Mouse (Mus musculus) forebrain, embryonic 13.5 days (tissue): Measurements from ENCODE around the gene Tef. TPM values are rescaled to one million over a fixed set of nuclear protein-coding genes. Genes with fewer than 3 reads are reported as not detected.
A peak's percentile ranks its signal among the peaks of the same experiment; 100 is the strongest.

Source experiments
- ATAC-seq: fragments of 200-750 bp; cut with Nextera tagmentation; 2 replicates; pipeline ENCODE4 v1.8.0; 2017
- H3K27ac ChIP-seq: fragments of 300-500 bp; sonication (generic); 2 replicates; pipeline ENCODE4 v1.5.1; 2015; ENCODE audit warnings: inconsistent platforms, mild to moderate bottlenecking, moderate library complexity
- H3K27me3 ChIP-seq: fragments of 300-500 bp; sonication (generic); 2 replicates; pipeline ENCODE4 v1.6.1; 2015; ENCODE audit warnings: mild to moderate bottlenecking, inconsistent platforms
- H3K36me3 ChIP-seq: fragments of 300-500 bp; sonication (generic); 2 replicates; pipeline ENCODE4 v1.6.1; 2015; ENCODE audit warnings: mild to moderate bottlenecking, inconsistent platforms; ENCODE audit not compliant: poor library complexity, severe bottlenecking
- H3K4me1 ChIP-seq: fragments of 300-500 bp; sonication (generic); 2 replicates; pipeline ENCODE4 v1.6.1; 2015; ENCODE audit warnings: inconsistent platforms
- H3K4me2 ChIP-seq: fragments of 300-500 bp; sonication (generic); 2 replicates; pipeline ENCODE4 v1.6.1; 2015; ENCODE audit warnings: inconsistent platforms, mild to moderate bottlenecking, moderate library complexity
- H3K4me3 ChIP-seq: fragments of 300-500 bp; sonication (generic); 2 replicates; pipeline ENCODE4 v1.5.1; 2015; ENCODE audit warnings: mild to moderate bottlenecking, inconsistent platforms
- H3K9ac ChIP-seq: fragments of 300-500 bp; sonication (generic); 2 replicates; pipeline ENCODE4 v1.6.1; 2015; ENCODE audit warnings: mild to moderate bottlenecking, inconsistent platforms
- H3K9me3 ChIP-seq: fragments of 300-500 bp; sonication (generic); replicated peaks from 2 replicates; pipeline ENCODE4 v1.6.1; 2016; ENCODE audit warnings: inconsistent platforms
- WGBS: fragments of 180-500 bp; shearing (Covaris S2); methylation state at CpG from one replicate; pipeline ENCODE4 v1.1.7; 2015; 5-methylcytosine and 5-hydroxymethylcytosine counted together
- polyA plus RNA-seq: library from polyadenylated mRNA; unstranded; fragments of >200 nt; fragmentation: Nextera tagmentation; extraction: Ambion mirVana; gene quantifications from 2 replicates; pipeline ENCODE4 v1.2.1, GENCODE M21; 2015

Tef gene
- 24.2 and 24.9 TPM in 2 replicates for polyA plus RNA-seq

DNA sequence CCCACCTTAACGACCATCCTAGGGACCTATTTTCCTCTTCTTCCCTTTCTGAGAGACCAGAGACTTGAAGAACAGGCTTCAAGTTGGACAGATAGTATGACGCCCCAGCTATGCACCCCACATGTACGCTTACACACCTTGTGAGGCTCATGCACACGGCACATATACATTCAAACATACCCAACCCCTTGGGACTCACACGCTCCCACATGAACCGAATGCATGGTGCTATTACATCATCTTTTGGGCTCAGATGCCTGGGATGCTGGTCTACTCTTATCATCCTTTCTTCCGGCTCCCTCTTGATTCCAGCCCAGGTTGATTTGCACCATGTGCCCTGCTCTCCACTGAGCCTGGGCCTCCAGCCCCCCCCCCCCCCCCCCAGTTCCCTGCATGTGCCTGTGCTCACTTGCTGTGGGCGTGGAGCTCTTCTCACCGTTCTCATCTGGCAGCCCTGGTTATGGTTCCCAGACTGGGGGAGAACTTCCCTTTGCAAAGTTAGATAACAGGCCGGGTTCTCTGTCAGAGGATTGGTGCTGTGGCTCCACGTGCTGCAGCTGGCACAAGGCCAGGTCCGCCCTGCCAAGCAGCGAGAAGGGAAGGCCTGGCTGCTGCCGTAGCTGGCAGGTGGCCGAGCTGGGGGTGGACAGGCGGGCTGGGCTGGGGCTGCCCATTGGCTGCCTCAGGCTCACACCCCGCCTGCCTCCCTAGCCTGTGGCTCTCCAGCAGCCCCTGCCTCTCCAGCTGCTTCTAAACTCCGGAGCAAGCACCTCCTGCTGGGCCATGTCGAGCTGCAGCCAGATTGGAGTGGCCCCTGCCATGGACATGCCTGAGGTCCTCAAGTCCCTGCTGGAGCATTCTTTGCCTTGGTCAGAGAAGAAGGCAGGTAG, at the start of gene Tef:
Tef (plus strand) TSS at position 421 of the 890 bp plus-strand sequence.
- H3K27ac ChIP-seq = peak within 1 kb of the TSS; percentile 79
- H3K36me3 ChIP-seq = no peaks in the 10 kb centered on the region
- H3K27me3 ChIP-seq = no peaks in the 10 kb centered on the region
- WGBS = 23% methylated on average over 19 of the region's 19 CpGs
- H3K4me2 ChIP-seq = peak within 1 kb of the TSS; percentile 60
- peak within 1 kb of the TSS; percentile 60 for H3K9ac ChIP-seq
- H3K4me1 ChIP-seq = peaks cover 28% of the 10 kb centered on the region
- ATAC-seq = peak; percentile 98
- no peaks in the 10 kb centered on the region for H3K9me3 ChIP-seq
- peak within 1 kb of the TSS; percentile 27 for H3K4me3 ChIP-seq

DNA sequence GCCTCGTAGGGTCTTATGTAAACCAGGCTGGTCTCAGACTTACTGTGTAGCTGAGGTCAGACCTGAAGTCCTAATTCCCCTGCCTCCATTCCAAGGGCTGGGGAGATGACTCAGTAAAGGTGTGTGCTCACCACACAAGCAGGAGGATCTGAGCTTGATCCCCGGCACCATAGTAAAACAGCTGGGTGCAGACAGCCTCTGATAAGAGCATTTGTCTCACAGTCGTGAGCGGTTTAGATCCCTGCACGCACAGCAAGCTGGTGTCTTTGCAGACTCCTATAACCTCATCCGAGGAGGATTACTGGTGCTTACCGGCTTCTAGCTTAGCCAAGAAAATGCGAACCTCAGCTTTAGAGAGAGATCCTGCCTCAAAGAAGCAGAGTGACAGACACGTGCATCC, 48.6 kb upstream of the Tef start:
- no peak overlapping the region for H3K4me3 ChIP-seq
- H3K9me3 ChIP-seq = no peaks in the 10 kb centered on the region
- H3K27me3 ChIP-seq = no peaks in the 10 kb centered on the region
- H3K27ac ChIP-seq = no peak overlapping the region
- H3K4me2 ChIP-seq = no peak overlapping the region
- no peak for ATAC-seq
- H3K36me3 ChIP-seq = peaks cover 26% of the 10 kb centered on the region
- WGBS = 95% methylated on average over 9 of the region's 9 CpGs
- H3K4me1 ChIP-seq = peaks cover 11% of the 10 kb centered on the region; the same call in 1 of the 2 replicates
- no peak overlapping the region for H3K9ac ChIP-seq

- H3K9me3 ChIP-seq = no peaks in the 10 kb centered on the region
- no peak overlapping the region for H3K9ac ChIP-seq
- no peak overlapping the region for H3K4me3 ChIP-seq
- WGBS = 87% methylated on average over 5 of the region's 5 CpGs
- peaks cover 5% of the 10 kb centered on the region; the same call in 1 of the 2 replicates for H3K4me1 ChIP-seq
- ATAC-seq = no peak
- no peak overlapping the region for H3K4me2 ChIP-seq
- H3K27ac ChIP-seq = no peak overlapping the region
- H3K36me3 ChIP-seq = peaks cover 22% of the 10 kb centered on the region
- no peaks in the 10 kb centered on the region for H3K27me3 ChIP-seq
These were observed 43.5 kb upstream of the Tef start for GRCm38 (mm10) chr15:81758701-81759100.

- Histone ChIP-seq H3K27me3 (no peaks in the 10 kb centered on the region), H3K9me3 (no peaks in the 10 kb centered on the region), H3K27ac (no peak overlapping the region), H3K4me3 (no peak overlapping the region), H3K36me3 (peaks cover 22% of the 10 kb centered on the region), H3K9ac (no peak overlapping the region), H3K4me2 (no peak overlapping the region), H3K4me1 (peaks cover 5% of the 10 kb centered on the region; the same call in 1 of the 2 replicates)
- ATAC-seq = no peak
- 94% methylated on average over 3 of the region's 3 CpGs for WGBS
These were observed 42.7 kb upstream of the Tef start for GRCm38 (mm10) chr15:81759542-81759941.

GRCm38 (mm10) chr15:81760361-81761079, 41.7 kb upstream of the Tef start:
- H3K27me3 ChIP-seq = no peaks in the 10 kb centered on the region
- peaks cover 5% of the 10 kb centered on the region; the same call in 1 of the 2 replicates for H3K4me1 ChIP-seq
- H3K9me3 ChIP-seq = no peaks in the 10 kb centered on the region
- H3K27ac ChIP-seq = no peak overlapping the region
- H3K4me2 ChIP-seq = no peak overlapping the region
- no peak overlapping the region for H3K4me3 ChIP-seq
- H3K36me3 ChIP-seq = peaks cover 14% of the 10 kb centered on the region
- 93% methylated on average over 5 of the region's 5 CpGs for WGBS
- ATAC-seq = no peak
- no peak overlapping the region for H3K9ac ChIP-seq

GRCm38 (mm10) chr15:81761381-81761780, 40.8 kb upstream of the Tef start:
- H3K27ac ChIP-seq = no peak overlapping the region
- H3K4me1 ChIP-seq = peaks cover 5% of the 10 kb centered on the region; the same call in 1 of the 2 replicates
- H3K27me3 ChIP-seq = no peaks in the 10 kb centered on the region
- no peak overlapping the region for H3K9ac ChIP-seq
- H3K4me3 ChIP-seq = no peak overlapping the region
- no peak for ATAC-seq
- no peak overlapping the region for H3K4me2 ChIP-seq
- WGBS = 90% methylated on average over 7 of the region's 7 CpGs
- H3K36me3 ChIP-seq = peaks cover 9% of the 10 kb centered on the region
- H3K9me3 ChIP-seq = no peaks in the 10 kb centered on the region

GRCm38 (mm10) chr15:81761959-81762358, 40.3 kb upstream of the Tef start:
- no peaks in the 10 kb centered on the region for H3K27me3 ChIP-seq
- 87% methylated on average over 3 of the region's 3 CpGs for WGBS
- no peaks in the 10 kb centered on the region for H3K9me3 ChIP-seq
- ATAC-seq = no peak
- H3K4me3 ChIP-seq = no peak overlapping the region
- no peak overlapping the region for H3K27ac ChIP-seq
- peaks cover 5% of the 10 kb centered on the region; the same call in 1 of the 2 replicates for H3K4me1 ChIP-seq
- no peak overlapping the region for H3K4me2 ChIP-seq
- peaks cover 9% of the 10 kb centered on the region for H3K36me3 ChIP-seq
- H3K9ac ChIP-seq = no peak overlapping the region

DNA sequence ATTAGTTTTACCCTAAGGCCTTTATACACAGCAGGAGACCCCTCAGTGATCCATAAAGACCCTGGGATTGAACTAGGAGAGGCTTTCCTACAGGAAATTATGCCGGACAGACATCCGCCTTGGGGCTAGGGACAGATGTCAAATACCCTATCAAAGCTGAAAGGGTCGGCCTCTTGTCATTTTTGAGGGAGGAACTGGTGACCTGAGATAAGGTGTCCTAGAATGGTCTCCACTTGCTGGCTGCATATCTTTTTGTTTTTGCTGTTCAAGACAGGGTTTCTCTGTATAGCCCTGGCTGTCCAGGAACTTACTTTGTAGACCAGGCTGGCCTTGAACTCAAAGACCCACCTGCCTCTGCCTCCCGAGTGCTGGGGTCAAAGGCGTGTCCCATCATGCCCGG, 37.6 kb upstream of the Tef start:
- Histone ChIP-seq H3K36me3 (peaks cover 27% of the 10 kb centered on the region), H3K4me3 (no peak overlapping the region), H3K27ac (no peak overlapping the region), H3K9me3 (no peaks in the 10 kb centered on the region), H3K4me2 (no peak overlapping the region), H3K4me1 (no peaks in the 10 kb centered on the region), H3K9ac (no peak overlapping the region), H3K27me3 (no peaks in the 10 kb centered on the region)
- WGBS = 92% methylated on average over 6 of the region's 6 CpGs
- ATAC-seq = no peak

GRCm38 (mm10) chr15:81765651-81766050, 36.6 kb upstream of the Tef start:
- Histone ChIP-seq H3K36me3 (peaks cover 37% of the 10 kb centered on the region), H3K4me2 (no peak overlapping the region), H3K9ac (no peak overlapping the region), H3K4me1 (no peaks in the 10 kb centered on the region), H3K4me3 (no peak overlapping the region), H3K27me3 (no peaks in the 10 kb centered on the region), H3K27ac (no peak overlapping the region), H3K9me3 (no peaks in the 10 kb centered on the region)
- 94% methylated on average over 9 of the region's 9 CpGs for WGBS
- ATAC-seq = no peak

GRCm38 (mm10) chr15:81766439-81766838, 35.8 kb upstream of the Tef start:
- Histone ChIP-seq H3K27me3 (no peaks in the 10 kb centered on the region), H3K9ac (no peak overlapping the region), H3K27ac (no peak overlapping the region), H3K4me1 (no peaks in the 10 kb centered on the region), H3K9me3 (no peaks in the 10 kb centered on the region), H3K4me3 (no peak overlapping the region), H3K36me3 (peaks cover 40% of the 10 kb centered on the region), H3K4me2 (no peak overlapping the region)
- 95% methylated on average over 5 of the region's 5 CpGs for WGBS
- ATAC-seq = no peak

DNA sequence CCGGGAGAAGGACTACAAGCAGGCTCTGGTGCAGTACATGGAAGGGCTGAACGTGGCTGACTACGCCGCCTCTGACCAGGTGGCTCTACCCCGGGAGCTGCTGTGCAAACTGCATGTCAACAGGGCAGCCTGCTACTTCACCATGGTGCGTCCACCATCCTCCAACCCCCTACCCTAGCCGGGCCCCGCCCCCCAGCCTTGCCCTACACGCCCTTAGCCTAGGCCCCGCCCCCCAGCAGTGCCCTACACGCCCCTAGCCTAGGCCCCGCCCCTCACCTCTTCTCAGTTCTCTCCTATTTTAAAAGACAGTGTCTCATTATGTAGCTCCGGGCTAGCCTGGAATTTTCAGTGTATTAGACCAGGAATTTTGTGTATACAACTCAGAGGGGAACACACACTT, 33.2 kb upstream of the Tef start:
- Histone ChIP-seq H3K36me3 (peaks cover 60% of the 10 kb centered on the region), H3K27me3 (no peaks in the 10 kb centered on the region), H3K9me3 (no peaks in the 10 kb centered on the region), H3K4me1 (no peaks in the 10 kb centered on the region), H3K4me3 (no peak overlapping the region), H3K4me2 (no peak overlapping the region), H3K27ac (no peak overlapping the region), H3K9ac (no peak overlapping the region)
- no peak for ATAC-seq
- WGBS = 66% methylated on average over 12 of the region's 13 CpGs

GRCm38 (mm10) chr15:81772431-81773120, 29.6 kb upstream of the Tef start:
- no peak overlapping the region for H3K4me2 ChIP-seq
- H3K27me3 ChIP-seq = no peaks in the 10 kb centered on the region
- H3K9ac ChIP-seq = no peak overlapping the region
- no peaks in the 10 kb centered on the region for H3K4me1 ChIP-seq
- no peak overlapping the region for H3K27ac ChIP-seq
- 92% methylated on average over 20 of the region's 20 CpGs for WGBS
- ATAC-seq = no peak
- peaks cover 95% of the 10 kb centered on the region for H3K36me3 ChIP-seq
- no peaks in the 10 kb centered on the region for H3K9me3 ChIP-seq
- no peak overlapping the region for H3K4me3 ChIP-seq
